Comparison of ENCODE assay signal across 8 mouse cellular contexts in the genomic region with DNA sequence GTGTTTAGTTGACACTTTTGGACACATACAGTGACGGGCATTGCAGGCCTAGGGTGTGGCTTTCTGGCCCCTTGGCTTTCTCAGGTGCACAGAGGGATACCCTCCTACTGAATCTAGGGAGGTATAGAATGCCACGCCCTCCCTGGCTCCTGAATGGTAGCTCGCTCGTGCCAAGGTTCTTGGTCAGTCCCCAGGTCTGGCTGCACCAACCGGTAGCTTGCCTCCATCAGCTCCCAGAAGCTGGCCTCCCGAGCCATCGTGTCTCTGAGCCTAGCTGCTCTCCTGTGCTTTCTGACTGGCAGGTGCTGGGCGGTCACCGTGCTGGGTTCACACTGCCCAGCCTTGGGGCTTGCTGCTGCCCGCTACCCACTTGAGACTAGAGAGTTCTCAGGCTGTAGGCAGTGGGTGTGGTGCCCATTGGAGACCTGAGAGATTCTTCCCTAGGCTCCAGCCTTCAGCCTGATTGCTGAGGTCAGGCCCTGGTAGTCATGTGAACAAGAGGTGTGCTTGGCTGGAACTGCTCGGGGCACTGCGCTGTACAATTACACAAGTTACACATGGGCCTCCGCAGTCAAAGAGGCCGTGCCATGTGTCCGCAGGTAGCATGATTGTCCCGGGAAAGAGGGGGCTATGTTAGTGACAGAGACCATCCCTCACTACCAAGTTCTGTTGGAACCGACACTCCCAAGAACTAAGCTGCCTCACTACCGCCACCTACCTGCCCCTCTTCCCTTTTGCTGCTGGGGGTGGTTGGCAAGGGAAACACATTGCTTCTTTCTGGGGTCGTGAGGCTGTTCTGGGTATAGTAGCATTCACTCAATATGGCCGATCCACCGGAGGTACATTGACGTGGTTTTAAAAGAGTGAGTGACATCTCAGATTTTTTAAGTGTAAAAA. TPM values are rescaled to one million over a fixed set of nuclear protein-coding genes. Genes with fewer than 3 reads are reported as not detected.
A peak's percentile ranks its signal among the peaks of the same experiment; 100 is the strongest.
DNase-seq lines count a peak whose midpoint lies in the region; ATAC-seq and TF ChIP-seq lines count a peak whose summit lies in the region.

No protein-coding gene starts in this region.

- H3K36me3 ChIP-seq in forebrain, embryonic 10.5 days (replicated peaks), result peaks cover 40% of the 10 kb centered on the region
- no peaks in the 10 kb centered on the region for H3K36me3 ChIP-seq in forebrain, embryonic 16.5 days (ENCODE audit: control insufficient read depth, insufficient read depth)
- H3K36me3 ChIP-seq in testis, adult 2 months (ENCODE audit: control insufficient read depth, insufficient read depth, low read length), result no peaks in the 10 kb centered on the region
- peaks cover 5% of the 10 kb centered on the region for H3K36me3 ChIP-seq in hindbrain, embryonic 13.5 days

- DNase-seq in forebrain, embryonic 10.5 days (ENCODE audit: extremely low spot score, low spot score), result no peak
- no peak for DNase-seq in testis, postnatal 14 days (ENCODE audit: low spot score)
- peak; percentile 43 for DNase-seq in naive thymus-derived CD4-positive, alpha-beta T cell, adult 2 months (ENCODE audit: low read depth)
- no peak for DNase-seq in adrenal gland, adult 8-10 months
- DNase-seq in gastrocnemius, postnatal 36 days, result no peak

- WGBS in forebrain, embryonic 10.5 days, result 84% methylated on average over 22 of the region's 22 CpGs
- WGBS in forebrain, embryonic 16.5 days, result 76% methylated on average over 22 of the region's 22 CpGs
- 84% methylated on average over 22 of the region's 22 CpGs for whole genome bisulfite sequencing in hindbrain, embryonic 13.5 days

- ATAC-seq in forebrain, embryonic 16.5 days, result no peak
- no peak for ATAC-seq in hindbrain, embryonic 13.5 days (ENCODE audit: low FRiP score)

- peak; percentile 11; the same call in 1 of the 2 replicates for TF ChIP-seq CTCF in testis, adult 2 months (IDR thresholded peaks at IDR 0.05; ENCODE audit: control insufficient read depth, insufficient read depth, insufficient replicate concordance, low read depth, low read length)

- intact Hi-C loops in gastrocnemius, postnatal 36 days (cut with DNase I), result no loop called here

- H3K4me1 ChIP-seq in forebrain, embryonic 10.5 days, result peaks cover 100% of the 10 kb centered on the region
- peaks cover 97% of the 10 kb centered on the region for H3K4me1 ChIP-seq in forebrain, embryonic 16.5 days (replicated peaks; ENCODE audit: control insufficient read depth, insufficient read depth, low read length)
- peaks cover 14% of the 10 kb centered on the region for H3K4me1 ChIP-seq in testis, adult 2 months (ENCODE audit: control insufficient read depth, insufficient read depth, low read length)
- H3K4me1 ChIP-seq in hindbrain, embryonic 13.5 days (replicated peaks), result peaks cover 100% of the 10 kb centered on the region

- no peak overlapping the region for H3K9ac ChIP-seq in forebrain, embryonic 16.5 days (replicated peaks; ENCODE audit: low read depth, low read length)
- H3K9ac ChIP-seq in hindbrain, embryonic 13.5 days, result 0 out of 2 replicates have a peak overlapping the region, but pooled peaks have one; percentile 56

- H3K9me3 ChIP-seq in forebrain, embryonic 10.5 days, result no peaks in the 10 kb centered on the region
- no peaks in the 10 kb centered on the region for H3K9me3 ChIP-seq in forebrain, embryonic 16.5 days (ENCODE audit: control insufficient read depth, low read length)
- H3K9me3 ChIP-seq in hindbrain, embryonic 13.5 days, result no peaks in the 10 kb centered on the region

- no peak overlapping the region for H3K4me2 ChIP-seq in forebrain, embryonic 16.5 days (ENCODE audit: low read length)
- H3K4me2 ChIP-seq in hindbrain, embryonic 13.5 days, result no peak overlapping the region

- H3K27me3 ChIP-seq in forebrain, embryonic 10.5 days (ENCODE audit: poor library complexity, severe bottlenecking), result peaks cover 29% of the 10 kb centered on the region
- no peaks in the 10 kb centered on the region for H3K27me3 ChIP-seq in forebrain, embryonic 16.5 days (replicated peaks; ENCODE audit: control insufficient read depth, insufficient read depth, low read length)
- no peaks in the 10 kb centered on the region for H3K27me3 ChIP-seq in testis, adult 2 months (ENCODE audit: control insufficient read depth, insufficient read depth, low read length)
- no peaks in the 10 kb centered on the region for H3K27me3 ChIP-seq in hindbrain, embryonic 13.5 days

- no peak for TF ChIP-seq POLR2A in testis, adult 2 months (IDR thresholded peaks at IDR 0.05; ENCODE audit: control insufficient read depth, low read depth, low read length)

- no peak overlapping the region for H3K4me3 ChIP-seq in forebrain, embryonic 10.5 days
- H3K4me3 ChIP-seq in forebrain, embryonic 16.5 days (replicated peaks; ENCODE audit: low read length), result no peak overlapping the region
- no peak overlapping the region for H3K4me3 ChIP-seq in testis, adult 2 months (ENCODE audit: control insufficient read depth, low read depth, low read length)
- no peak overlapping the region for H3K4me3 ChIP-seq in hindbrain, embryonic 13.5 days

- peak overlapping the region; percentile 80; the same call in 1 of the 2 replicates for H3K27ac ChIP-seq in forebrain, embryonic 10.5 days
- H3K27ac ChIP-seq in forebrain, embryonic 16.5 days (ENCODE audit: low read length), result no peak overlapping the region
- H3K27ac ChIP-seq in testis, adult 2 months (ENCODE audit: control insufficient read depth, insufficient read depth, low read depth, low read length), result no peak overlapping the region
- peak overlapping the region; percentile 90 for H3K27ac ChIP-seq in hindbrain, embryonic 13.5 days

RNA-seq across cellular contexts. Expression of gene Gins2, which starts 27.3 kb away (rescaled TPM):
- 154 and 158 TPM in 2 replicates for polyA plus RNA-seq in forebrain, embryonic 10.5 days (2016; fragmentation: Nextera tagmentation; extraction: Ambion mirVana)
- polyA plus RNA-seq in forebrain, embryonic 16.5 days (2015; fragmentation: Nextera tagmentation; extraction: Ambion mirVana), result 23.1 and 24.3 TPM in 2 replicates
- polyA plus RNA-seq in testis, adult 2 months (2012; rRNA removed), result 26.9 and 32.1 TPM in 2 replicates
- 23.1 and 24.5 TPM in 2 replicates for polyA plus RNA-seq in hindbrain, embryonic 13.5 days (2015; fragmentation: Nextera tagmentation; extraction: Ambion mirVana)
- total RNA-seq in adrenal gland, adult 8-10 months (2022), result 1 to 10 TPM; 5.2 to 10.0 (median 6.5) TPM
- total RNA-seq in gastrocnemius, postnatal 36 days (2021), result under 1 TPM; 0.66 to 0.94 TPM

Comparison
In these comparisons a context has a peak if more than half of its experiments do, and no peak if none do; other contexts are left out.
1. H3K27ac ChIP-seq: peak in forebrain, embryonic 10.5 days (single experiment) and hindbrain, embryonic 13.5 days (single experiment); none in forebrain, embryonic 16.5 days (single experiment) and testis, adult 2 months (single experiment).